Mouse (Mus musculus) intestine, embryonic 15.5 days (tissue): ENCODE measurements around the gene Flot2. TPM values are rescaled to one million over a fixed set of nuclear protein-coding genes. Genes with fewer than 3 reads are reported as not detected.

ENCODE experiments used
- ATAC-seq: fragments of 200-750 bp; cut with Nextera tagmentation; 2 replicates; pipeline ENCODE4 v1.8.0; 2017; ENCODE audit warnings: moderate TSS enrichment, moderate library complexity
- H3K27ac ChIP-seq: fragments of 300-500 bp; sonication (generic); 2 replicates; pipeline ENCODE4 v1.5.1; 2015; ENCODE audit warnings: mild to moderate bottlenecking, inconsistent platforms
- H3K27me3 ChIP-seq: fragments of 300-500 bp; sonication (generic); replicated peaks from 2 replicates; pipeline ENCODE4 v1.6.1; 2015; ENCODE audit warnings: inconsistent platforms
- H3K36me3 ChIP-seq: fragments of 300-500 bp; sonication (generic); 2 replicates; pipeline ENCODE4 v1.6.1; 2015; ENCODE audit warnings: inconsistent platforms
- H3K4me1 ChIP-seq: fragments of 300-500 bp; sonication (generic); replicated peaks from 2 replicates; pipeline ENCODE4 v1.6.1; 2015; ENCODE audit warnings: inconsistent platforms
- H3K4me2 ChIP-seq: fragments of 300-500 bp; sonication (generic); replicated peaks from 2 replicates; pipeline ENCODE4 v1.6.1; 2015; ENCODE audit warnings: mild to moderate bottlenecking, inconsistent platforms
- H3K4me3 ChIP-seq: fragments of 300-500 bp; sonication (generic); replicated peaks from 2 replicates; pipeline ENCODE4 v1.5.1; 2015; ENCODE audit warnings: inconsistent platforms
- H3K9ac ChIP-seq: fragments of 300-500 bp; sonication (generic); 2 replicates; pipeline ENCODE4 v1.6.1; 2015; ENCODE audit warnings: inconsistent platforms
- H3K9me3 ChIP-seq: fragments of 300-500 bp; sonication (generic); 2 replicates; pipeline ENCODE4 v1.6.1; 2016; ENCODE audit warnings: inconsistent platforms
- WGBS: fragments of 180-500 bp; shearing (Covaris S2); methylation state at CpG from one replicate; pipeline ENCODE4 v1.1.7; 2015; 5-methylcytosine and 5-hydroxymethylcytosine counted together
- polyA plus RNA-seq: library from polyadenylated mRNA; unstranded; fragments of >200 nt; fragmentation: Nextera tagmentation; extraction: Ambion mirVana; gene quantifications from 2 replicates; pipeline ENCODE4 v1.2.1, GENCODE M21; 2015

Gene Flot2
- polyA plus RNA-seq, 1 experiment from 2014 or later = 44.2 TPM

- H3K4me3 ChIP-seq = no peak overlapping the region
- H3K27me3 ChIP-seq = no peaks in the 10 kb centered on the region
- H3K9me3 ChIP-seq = no peaks in the 10 kb centered on the region
- H3K27ac ChIP-seq = no peak overlapping the region
- 66% methylated on average over 5 of the region's 5 CpGs for WGBS
- no peaks in the 10 kb centered on the region for H3K4me1 ChIP-seq
- ATAC-seq = no peak
- no peak overlapping the region for H3K4me2 ChIP-seq
- 0 out of 2 replicates have a peak, but pooled peaks cover 2% of the 10 kb centered on the region for H3K36me3 ChIP-seq
- H3K9ac ChIP-seq = no peak overlapping the region
Measured at GRCm38 (mm10) chr11:78067566-78067965, 29.8 kb downstream of the Flot2 start.

GRCm38 (mm10) chr11:78069130-78069529 lies 31.4 kb downstream of the Flot2 start:
- no peak overlapping the region for H3K4me3 ChIP-seq
- ATAC-seq = no peak
- no peaks in the 10 kb centered on the region for H3K4me1 ChIP-seq
- peaks cover 9% of the 10 kb centered on the region for H3K36me3 ChIP-seq
- no peaks in the 10 kb centered on the region for H3K9me3 ChIP-seq
- no peak overlapping the region for H3K27ac ChIP-seq
- no peak overlapping the region for H3K9ac ChIP-seq
- H3K27me3 ChIP-seq = no peaks in the 10 kb centered on the region
- WGBS = 78% methylated on average over 5 of the region's 5 CpGs
- H3K4me2 ChIP-seq = no peak overlapping the region

DNA sequence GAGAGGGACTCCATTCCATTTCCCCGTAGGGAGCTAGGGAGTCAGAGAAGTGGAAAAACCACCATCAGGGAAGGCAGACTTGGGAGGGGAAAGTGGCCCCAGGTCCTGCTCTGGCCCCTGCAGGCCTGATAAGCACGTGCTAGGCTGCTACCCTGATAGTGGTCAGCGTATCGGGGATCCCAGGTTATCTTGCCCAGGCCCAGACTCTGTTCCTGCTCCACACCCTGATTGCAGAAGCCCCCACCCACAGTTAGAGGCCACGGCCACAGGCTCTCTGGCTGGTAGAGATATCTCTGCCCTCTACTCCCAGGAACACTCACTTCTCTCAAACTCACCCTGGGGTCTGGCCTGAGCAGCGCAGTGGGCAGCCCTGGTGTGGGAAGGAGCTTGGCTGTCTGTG lies 31.9 kb downstream of the Flot2 start:
- H3K27ac ChIP-seq = no peak overlapping the region
- H3K36me3 ChIP-seq = peaks cover 14% of the 10 kb centered on the region
- no peak overlapping the region for H3K4me2 ChIP-seq
- WGBS = 68% methylated on average over 6 of the region's 6 CpGs
- no peak overlapping the region for H3K4me3 ChIP-seq
- peak; percentile 74; the same call in 1 of the 2 replicates for ATAC-seq
- no peaks in the 10 kb centered on the region for H3K9me3 ChIP-seq
- no peaks in the 10 kb centered on the region for H3K4me1 ChIP-seq
- H3K9ac ChIP-seq = no peak overlapping the region
- H3K27me3 ChIP-seq = no peaks in the 10 kb centered on the region

DNA sequence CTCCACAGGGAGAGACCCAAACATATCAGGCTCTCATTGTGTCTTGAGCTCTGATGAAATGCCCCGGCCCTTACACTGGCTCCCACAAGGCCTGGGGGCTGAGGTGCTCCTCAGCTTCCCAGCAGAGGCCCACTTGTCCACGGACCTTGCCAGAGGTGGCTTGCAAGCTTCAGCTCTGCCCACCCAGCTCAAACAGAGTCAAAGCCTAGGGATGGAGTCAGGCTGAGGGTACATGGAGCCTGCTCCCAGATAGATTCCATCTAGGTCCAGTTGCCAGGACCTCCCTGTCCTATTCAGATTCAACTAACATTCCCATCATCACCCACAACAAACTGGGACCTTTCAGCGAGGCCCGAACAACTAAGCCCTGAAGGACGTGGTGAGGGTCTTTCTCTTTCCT lies 34.2 kb downstream of the Flot2 start:
- no peak overlapping the region for H3K27ac ChIP-seq
- no peaks in the 10 kb centered on the region for H3K27me3 ChIP-seq
- H3K4me3 ChIP-seq = no peak overlapping the region
- H3K9ac ChIP-seq = no peak overlapping the region
- H3K36me3 ChIP-seq = peaks cover 29% of the 10 kb centered on the region
- no peak for ATAC-seq
- no peaks in the 10 kb centered on the region for H3K4me1 ChIP-seq
- no peaks in the 10 kb centered on the region for H3K9me3 ChIP-seq
- WGBS = 84% methylated on average over 5 of the region's 5 CpGs
- no peak overlapping the region for H3K4me2 ChIP-seq

DNA sequence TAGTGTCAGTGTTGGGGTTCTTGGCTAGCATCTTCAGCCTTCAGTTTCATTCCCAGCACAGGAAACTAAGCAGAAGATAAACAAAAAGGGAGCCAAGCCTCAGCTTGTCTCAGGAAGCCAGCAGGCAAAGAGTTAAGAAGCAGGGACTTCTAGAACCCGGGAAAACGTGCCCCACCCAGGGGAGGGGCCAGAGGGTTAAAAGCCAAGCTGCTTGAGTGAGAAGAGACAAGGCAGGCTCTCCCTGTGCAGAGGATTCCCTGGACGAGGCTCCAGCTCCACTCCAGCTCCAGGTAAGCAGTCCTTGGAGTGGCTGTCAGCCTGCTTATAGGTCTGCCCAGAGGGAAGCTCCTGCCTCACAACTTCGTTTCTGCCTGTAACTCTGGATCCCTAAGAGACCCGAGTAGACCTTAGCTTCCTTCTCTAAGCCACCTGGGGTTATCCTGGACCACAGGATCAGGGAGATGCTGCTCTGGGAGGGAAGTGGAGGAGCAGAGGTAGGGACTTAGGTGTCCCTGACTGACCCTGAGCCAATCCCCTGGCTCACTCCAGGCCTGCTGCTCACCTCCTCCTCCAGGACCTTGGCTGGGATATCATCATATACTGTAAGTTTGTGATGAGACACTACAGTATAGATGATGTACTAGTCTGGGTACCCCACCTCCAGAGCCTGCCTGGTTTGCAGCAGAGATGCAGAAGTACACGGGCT lies 34.8 kb downstream of the Flot2 start:
- H3K36me3 ChIP-seq = peaks cover 31% of the 10 kb centered on the region
- no peak overlapping the region for H3K9ac ChIP-seq
- H3K4me2 ChIP-seq = no peak overlapping the region
- no peaks in the 10 kb centered on the region for H3K4me1 ChIP-seq
- 26% methylated on average over 6 of the region's 6 CpGs for WGBS
- H3K4me3 ChIP-seq = no peak overlapping the region
- no peaks in the 10 kb centered on the region for H3K27me3 ChIP-seq
- no peak for ATAC-seq
- H3K27ac ChIP-seq = no peak overlapping the region
- H3K9me3 ChIP-seq = no peaks in the 10 kb centered on the region

GRCm38 (mm10) chr11:78073577-78074276 lies 36.0 kb downstream of the Flot2 start:
- Histone ChIP-seq H3K36me3 (peaks cover 31% of the 10 kb centered on the region), H3K4me2 (no peak overlapping the region), H3K4me3 (no peak overlapping the region), H3K9me3 (no peaks in the 10 kb centered on the region), H3K27ac (no peak overlapping the region), H3K4me1 (no peaks in the 10 kb centered on the region), H3K9ac (no peak overlapping the region), H3K27me3 (no peaks in the 10 kb centered on the region)
- 96% methylated on average over 9 of the region's 9 CpGs for WGBS
- peak; percentile 57; the same call in 1 of the 2 replicates for ATAC-seq

DNA sequence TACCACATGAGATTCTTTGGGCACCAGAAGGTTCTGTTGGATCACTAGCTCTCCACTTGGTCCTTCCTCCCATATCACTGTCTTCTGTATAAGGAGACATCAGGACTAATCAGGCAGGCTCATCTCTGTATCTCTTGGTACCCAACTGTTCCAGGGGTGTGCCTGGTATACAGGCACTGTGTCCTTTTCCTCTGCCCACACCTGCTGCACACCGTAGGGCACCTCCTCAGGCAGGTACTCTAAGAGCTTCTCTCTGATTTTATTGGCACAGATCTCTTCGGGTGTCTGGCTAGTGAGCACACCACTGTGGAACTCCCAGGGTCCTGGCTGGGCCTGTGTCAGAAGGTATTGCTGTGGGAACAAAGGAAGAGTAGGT lies 36.5 kb downstream of the Flot2 start:
- Histone ChIP-seq H3K4me3 (no peak overlapping the region), H3K9me3 (no peaks in the 10 kb centered on the region), H3K27ac (no peak overlapping the region), H3K4me1 (peaks cover 4% of the 10 kb centered on the region; the same call in 1 of the 2 replicates), H3K9ac (no peak overlapping the region), H3K27me3 (no peaks in the 10 kb centered on the region), H3K36me3 (peaks cover 31% of the 10 kb centered on the region), H3K4me2 (no peak overlapping the region)
- peak; percentile 55; the same call in 1 of the 2 replicates for ATAC-seq
- 94% methylated on average over 2 of the region's 2 CpGs for WGBS

GRCm38 (mm10) chr11:78074666-78075065 lies 36.9 kb downstream of the Flot2 start:
- ATAC-seq = no peak
- H3K4me2 ChIP-seq = no peak overlapping the region
- no peak overlapping the region for H3K27ac ChIP-seq
- no peaks in the 10 kb centered on the region for H3K9me3 ChIP-seq
- H3K9ac ChIP-seq = no peak overlapping the region
- H3K36me3 ChIP-seq = peaks cover 31% of the 10 kb centered on the region
- no peaks in the 10 kb centered on the region for H3K27me3 ChIP-seq
- WGBS = 86% methylated on average over 4 of the region's 4 CpGs
- no peak overlapping the region for H3K4me3 ChIP-seq
- H3K4me1 ChIP-seq = peaks cover 7% of the 10 kb centered on the region; the same call in 1 of the 2 replicates

DNA sequence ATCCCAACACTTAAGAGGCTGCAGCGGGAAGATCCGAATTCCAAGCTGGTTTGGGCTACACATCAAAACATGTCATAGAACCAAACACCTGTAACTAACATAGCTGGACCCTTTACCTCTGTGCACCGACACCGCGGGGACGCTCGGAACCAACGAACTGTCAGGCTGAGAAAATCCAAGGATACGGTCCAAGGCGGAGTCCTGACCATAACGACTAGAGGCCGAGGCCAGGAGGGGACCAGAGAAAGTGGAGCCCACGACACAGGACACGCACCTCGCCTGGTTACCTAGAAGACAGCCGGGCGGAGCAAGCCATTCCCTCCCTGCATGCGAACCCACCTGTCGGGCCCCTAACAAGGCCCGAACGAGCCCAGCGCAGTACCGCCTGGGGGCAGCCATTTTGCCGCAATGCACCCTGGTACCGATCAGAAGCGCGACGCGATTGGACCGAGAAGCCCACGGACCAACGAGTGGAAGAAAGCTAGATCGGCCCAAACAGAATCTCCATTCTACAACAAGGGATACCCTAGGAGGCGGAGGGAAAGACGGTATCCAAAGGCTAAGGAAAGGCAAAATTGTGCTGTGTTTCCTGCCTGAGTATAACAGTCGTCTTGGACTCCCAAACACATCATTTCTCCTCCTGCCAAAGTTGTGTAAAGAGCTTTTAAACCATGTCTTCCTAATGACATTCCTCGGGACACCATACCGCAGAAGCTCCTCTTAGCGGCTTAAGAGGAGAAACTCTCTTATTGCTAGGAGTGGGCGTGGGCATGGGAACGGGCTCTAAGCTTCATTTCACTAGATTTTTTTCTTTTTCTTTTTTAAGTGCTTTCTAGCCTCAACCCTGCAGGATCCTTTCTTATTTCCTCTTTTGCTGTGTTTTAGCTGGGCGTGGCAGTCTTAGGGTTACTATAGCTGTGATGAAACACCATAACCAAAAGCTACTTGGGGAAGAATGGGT lies 42.5 kb downstream of the Flot2 start, which contains the start of gene Eral1:
Gene Eral1 (minus strand): TSS at position 423 of the 961 bp plus-strand sequence.
- 1% methylated on average over 42 of the region's 42 CpGs for WGBS
- ATAC-seq = peak; percentile 98
- no peaks in the 10 kb centered on the region for H3K27me3 ChIP-seq
- peak within 1 kb of the TSS; percentile 87 for H3K9ac ChIP-seq
- peak within 1 kb of the TSS; percentile 85 for H3K4me3 ChIP-seq
- H3K36me3 ChIP-seq = peaks cover 12% of the 10 kb centered on the region
- peak within 1 kb of the TSS; percentile 69 for H3K4me2 ChIP-seq
- no peaks in the 10 kb centered on the region for H3K9me3 ChIP-seq
- peak within 1 kb of the TSS; percentile 27 for H3K27ac ChIP-seq
- H3K4me1 ChIP-seq = peaks cover 12% of the 10 kb centered on the region

GRCm38 (mm10) chr11:78083595-78083994 lies 45.9 kb downstream of the Flot2 start:
- Histone ChIP-seq H3K9ac (no peak overlapping the region), H3K27ac (no peak overlapping the region), H3K4me3 (no peak overlapping the region), H3K27me3 (no peaks in the 10 kb centered on the region), H3K36me3 (no peaks in the 10 kb centered on the region), H3K9me3 (no peaks in the 10 kb centered on the region), H3K4me2 (no peak overlapping the region), H3K4me1 (peaks cover 12% of the 10 kb centered on the region)
- ATAC-seq = no peak
- WGBS = 55% methylated on average over 1 of the region's 1 CpGs

DNA sequence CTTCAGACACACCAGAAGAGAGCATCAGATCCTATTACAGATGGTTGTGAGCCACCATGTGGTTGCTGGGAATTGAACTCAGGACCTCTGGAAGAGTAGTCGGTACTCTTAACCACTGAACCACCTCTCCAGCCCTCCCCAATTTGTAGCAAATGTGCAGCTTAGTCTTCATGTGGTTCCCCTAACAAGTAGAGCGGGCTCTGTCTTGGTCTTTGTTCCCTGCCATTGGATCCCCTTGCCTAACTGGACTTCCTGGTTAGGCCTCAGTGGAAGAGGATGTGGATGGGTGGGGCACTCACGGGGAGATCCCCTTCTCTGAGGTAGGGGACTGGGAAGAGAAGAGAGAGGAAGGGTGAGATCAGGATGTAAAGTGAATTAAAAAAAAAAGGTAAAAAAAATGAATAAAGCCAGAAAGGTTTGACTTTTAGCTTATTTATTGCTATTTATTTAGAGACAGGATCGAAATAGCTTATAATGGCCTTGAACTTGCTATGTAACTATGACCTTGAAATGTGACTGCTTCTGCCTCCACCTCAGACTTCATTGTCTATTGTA lies 49.3 kb downstream of the Flot2 start:
- H3K9me3 ChIP-seq = no peaks in the 10 kb centered on the region
- H3K27ac ChIP-seq = no peak overlapping the region
- ATAC-seq = no peak
- no peaks in the 10 kb centered on the region for H3K4me1 ChIP-seq
- no peak overlapping the region for H3K4me3 ChIP-seq
- no peak overlapping the region for H3K9ac ChIP-seq
- no peak overlapping the region for H3K4me2 ChIP-seq
- WGBS = 73% methylated on average over 4 of the region's 4 CpGs
- H3K36me3 ChIP-seq = no peaks in the 10 kb centered on the region
- no peaks in the 10 kb centered on the region for H3K27me3 ChIP-seq
